Mouse (Mus musculus): ENCODE measurements around the gene Sart1. TPM values are rescaled to one million over a fixed set of nuclear protein-coding genes. Genes with fewer than 3 reads are reported as not detected.
A peak's percentile ranks its signal among the peaks of the same experiment; 100 is the strongest.
"Not testable (repeated sequence)": the region's sequence is repeated elsewhere in the genome, so short reads cannot be mapped to it uniquely, and the experiment has no call there.

The Sart1 gene
- polyA plus RNA-seq, 1 experiment from 2014 or later = 23.8 TPM

DNA sequence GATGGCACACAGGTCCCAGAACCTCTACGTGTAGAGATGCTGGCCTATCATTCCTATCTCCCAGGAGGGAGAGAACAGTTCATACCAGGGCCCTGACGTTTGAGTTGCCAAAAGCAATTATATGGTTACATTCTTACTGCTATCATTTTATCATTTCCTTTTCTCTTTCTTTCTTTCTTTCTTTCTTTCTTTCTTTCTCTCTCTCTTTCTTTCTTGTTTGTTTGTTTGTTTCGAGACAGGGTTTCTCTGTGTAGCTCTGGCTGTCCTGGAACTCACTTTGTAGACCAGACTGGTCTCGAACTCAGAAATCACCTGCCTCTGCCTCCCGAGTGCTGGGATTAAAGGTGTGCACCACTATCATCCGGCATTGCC lies 39.0 kb downstream of the Sart1 start, which contains the start of gene Cst6:
Cst6 (minus strand) TSS at position 73 of the 372 bp plus-strand sequence.
- 54% methylated on average over 6 of the region's 6 CpGs for WGBS (ENCODE audit: insufficient replicate concordance)
- not testable (repeated sequence) for H3K4me1 ChIP-seq (ENCODE audit: control insufficient read depth, low read depth, low read length)

DNA sequence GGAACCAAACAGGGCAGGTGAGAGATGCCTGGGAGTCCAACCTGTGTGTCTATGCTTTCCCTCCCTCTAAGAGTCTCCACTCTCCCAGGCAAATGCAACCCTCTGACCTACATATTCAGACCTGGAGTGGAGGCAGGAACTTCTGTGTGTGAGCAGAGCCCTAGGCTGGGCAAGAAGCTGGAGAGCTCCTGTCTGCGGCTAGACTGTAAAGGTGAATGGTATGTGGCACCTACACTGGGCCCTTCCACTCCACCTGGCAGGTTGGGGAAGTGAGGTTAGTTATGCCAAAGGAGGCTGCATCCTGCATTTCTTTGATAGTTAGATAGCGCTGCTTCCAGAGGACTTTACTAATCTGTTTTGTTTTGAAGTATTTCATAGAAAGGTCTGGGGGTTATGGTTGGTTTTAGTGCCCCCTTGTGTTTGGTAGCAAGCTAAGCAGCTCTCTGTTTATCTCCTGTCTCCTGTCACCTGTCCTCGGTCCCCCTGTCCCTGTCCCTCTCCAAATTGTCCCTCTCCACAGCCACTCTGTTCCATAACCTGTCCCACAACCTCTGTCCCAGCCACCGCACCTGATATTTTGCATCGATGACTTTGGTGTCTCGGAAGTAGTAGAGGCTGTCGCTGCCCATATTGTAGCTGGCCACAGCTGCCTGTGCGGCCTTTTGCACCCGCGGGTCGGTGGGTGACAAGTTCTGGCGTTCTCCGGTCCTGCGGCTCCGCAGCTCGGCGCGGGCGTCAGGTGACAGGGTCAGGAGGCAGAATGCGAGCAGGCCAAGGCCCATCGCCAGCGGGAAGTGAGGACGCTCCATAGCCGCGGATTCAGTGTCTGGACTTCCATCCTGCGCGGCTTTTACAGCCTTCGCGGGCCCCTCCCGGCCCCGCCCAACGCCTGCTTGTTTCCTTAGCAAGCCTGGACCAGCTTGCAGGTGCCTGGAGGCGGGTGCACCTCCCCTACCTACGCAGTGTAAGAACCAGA lies 39.7 kb downstream of the Sart1 start:
- Histone ChIP-seq H3K27me3 (ENCODE audit: control insufficient read depth, insufficient read depth, low read depth, low read length) (no peaks in the 10 kb centered on the region), H3K9ac (ENCODE audit: low read depth, low read length) (peak overlapping the region; percentile 35; the same call in 1 of the 2 replicates), H3K4me3 (ENCODE audit: low read depth, low read length) (peak overlapping the region; percentile 50), H3K9me3 (replicated peaks; ENCODE audit: control insufficient read depth, low read length) (no peaks in the 10 kb centered on the region), H3K4me2 (ENCODE audit: low read depth, low read length) (peak overlapping the region; percentile 74), H3K4me1 (ENCODE audit: control insufficient read depth, low read depth, low read length) (peaks cover 5% of the 10 kb centered on the region; the same call in 1 of the 2 replicates), H3K36me3 (ENCODE audit: control insufficient read depth, insufficient read depth) (no peaks in the 10 kb centered on the region), H3K27ac (ENCODE audit: low read length) (no peak overlapping the region)
- no peak for ATAC-seq (ENCODE audit: low read depth)
- 4% methylated on average over 34 of the region's 34 CpGs for WGBS (ENCODE audit: insufficient replicate concordance)

More for the DNA sequence above, 39.0 kb downstream of the Sart1 start, which contains the start of gene Cst6:
- not testable (repeated sequence) for H3K27me3 ChIP-seq (ENCODE audit: control insufficient read depth, insufficient read depth, low read depth, low read length); H3K9me3 ChIP-seq (replicated peaks; ENCODE audit: control insufficient read depth, low read length); H3K36me3 ChIP-seq (ENCODE audit: control insufficient read depth, insufficient read depth); H3K27ac ChIP-seq (ENCODE audit: low read length); ATAC-seq (ENCODE audit: low read depth)
- peak within 1 kb of the TSS; percentile 50 for H3K4me3 ChIP-seq (ENCODE audit: low read depth, low read length)
- peak within 1 kb of the TSS; percentile 35; the same call in 1 of the 2 replicates for H3K9ac ChIP-seq (ENCODE audit: low read depth, low read length)
- peak within 1 kb of the TSS; percentile 74 for H3K4me2 ChIP-seq (ENCODE audit: low read depth, low read length)

DNA sequence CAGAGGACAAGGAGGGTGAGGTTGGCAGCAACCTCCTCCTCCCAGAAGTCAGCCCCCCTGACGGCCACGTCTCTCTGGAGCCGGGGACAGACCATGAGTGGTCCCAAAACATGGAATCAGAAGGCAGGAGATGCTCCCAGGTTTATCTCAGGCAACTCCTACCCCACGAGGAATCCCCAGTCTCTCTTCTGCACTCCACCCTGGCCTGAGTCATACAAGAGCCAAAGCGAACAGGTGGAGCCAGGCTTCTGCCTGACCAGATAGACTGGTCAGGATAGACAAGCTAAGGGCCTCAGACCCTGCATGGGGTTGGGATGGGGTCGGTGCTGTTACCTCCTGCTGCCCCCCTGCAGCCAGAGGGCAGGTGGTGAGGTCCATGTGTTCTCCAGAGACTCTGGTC lies 40.4 kb downstream of the Sart1 start:
- Histone ChIP-seq H3K36me3 (ENCODE audit: control insufficient read depth, insufficient read depth) (no peaks in the 10 kb centered on the region), H3K4me2 (ENCODE audit: low read depth, low read length) (no peak overlapping the region), H3K9ac (ENCODE audit: low read depth, low read length) (no peak overlapping the region), H3K9me3 (replicated peaks; ENCODE audit: control insufficient read depth, low read length) (no peaks in the 10 kb centered on the region), H3K27me3 (ENCODE audit: control insufficient read depth, insufficient read depth, low read depth, low read length) (no peaks in the 10 kb centered on the region), H3K27ac (ENCODE audit: low read length) (no peak overlapping the region), H3K4me1 (ENCODE audit: control insufficient read depth, low read depth, low read length) (peaks cover 5% of the 10 kb centered on the region; the same call in 1 of the 2 replicates), H3K4me3 (ENCODE audit: low read depth, low read length) (no peak overlapping the region)
- ATAC-seq (ENCODE audit: low read depth) = no peak
- 51% methylated on average over 6 of the region's 6 CpGs for WGBS (ENCODE audit: insufficient replicate concordance)

DNA sequence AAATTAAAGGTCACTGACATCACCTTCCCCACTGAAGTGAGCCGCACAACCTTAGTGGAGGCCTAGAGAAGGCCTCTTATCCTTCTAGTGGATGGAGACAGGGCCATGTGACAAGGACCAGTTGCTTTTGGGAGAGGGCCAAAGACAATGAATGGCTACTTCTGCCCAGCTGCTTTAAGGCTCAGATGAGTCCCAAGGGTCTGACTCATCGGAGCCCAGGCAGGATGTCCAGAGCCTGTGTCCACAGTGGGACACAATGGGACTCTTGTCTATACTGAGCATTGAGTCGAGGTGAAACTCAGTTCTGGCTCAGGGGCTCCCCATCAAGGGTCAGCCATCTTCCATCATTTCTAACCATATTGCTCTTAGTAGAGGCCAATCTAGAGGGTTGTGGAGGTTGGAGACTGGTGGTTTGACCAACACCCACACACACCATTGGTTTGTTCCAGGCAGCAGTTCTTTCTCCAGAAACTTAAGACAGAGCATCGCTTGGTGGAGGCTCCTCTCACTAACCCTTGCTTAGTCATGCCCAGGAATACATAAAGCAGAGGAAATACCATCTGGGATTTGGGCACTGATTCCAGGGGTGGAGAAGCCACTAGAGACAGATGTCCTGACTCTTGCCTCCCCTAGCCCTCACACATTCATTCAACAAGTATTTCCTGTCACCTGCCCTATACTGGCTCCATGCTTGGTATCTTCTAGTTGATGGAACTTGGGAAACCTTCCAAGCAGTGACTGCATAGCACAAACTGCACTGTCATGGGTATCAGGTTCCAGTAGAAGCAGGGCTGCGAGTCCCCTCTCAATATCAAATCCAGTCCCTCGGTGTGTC lies 43.0 kb downstream of the Sart1 start:
- H3K27me3 ChIP-seq (ENCODE audit: control insufficient read depth, insufficient read depth, low read depth, low read length) = no peaks in the 10 kb centered on the region

DNA sequence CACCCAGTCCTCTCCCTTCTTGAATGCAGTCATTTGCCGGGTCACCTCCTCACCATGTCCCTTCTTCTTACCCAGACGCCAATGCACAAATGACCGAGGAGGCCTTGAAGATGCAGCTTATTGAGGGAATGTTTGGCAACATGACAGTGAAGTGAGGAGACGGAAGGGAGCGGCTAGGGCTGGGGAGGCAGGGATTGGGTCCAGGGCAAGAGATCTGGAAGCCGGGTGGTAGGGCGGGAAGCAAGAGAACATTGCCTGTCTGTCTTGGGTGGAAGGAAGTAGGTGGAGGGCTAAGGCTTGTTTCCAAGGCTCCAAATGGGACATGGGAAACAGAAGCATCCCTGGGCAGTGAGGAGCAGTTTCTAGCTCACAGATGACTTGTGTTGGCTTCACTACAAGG lies 47.1 kb downstream of the Sart1 start:
- no peak overlapping the region for H3K9ac ChIP-seq (ENCODE audit: low read depth, low read length)
- no peak overlapping the region for H3K27ac ChIP-seq (ENCODE audit: low read length)
- no peaks in the 10 kb centered on the region for H3K36me3 ChIP-seq (ENCODE audit: control insufficient read depth, insufficient read depth)
- H3K4me2 ChIP-seq (ENCODE audit: low read depth, low read length) = no peak overlapping the region
- H3K4me3 ChIP-seq (ENCODE audit: low read depth, low read length) = no peak overlapping the region
- no peaks in the 10 kb centered on the region for H3K4me1 ChIP-seq (ENCODE audit: control insufficient read depth, low read depth, low read length)
- WGBS (ENCODE audit: insufficient replicate concordance) = 68% methylated on average over 7 of the region's 7 CpGs
- no peaks in the 10 kb centered on the region for H3K9me3 ChIP-seq (replicated peaks; ENCODE audit: control insufficient read depth, low read length)
- no peaks in the 10 kb centered on the region for H3K27me3 ChIP-seq (ENCODE audit: control insufficient read depth, insufficient read depth, low read depth, low read length)
- no peak for ATAC-seq (ENCODE audit: low read depth)

More for the DNA sequence above, 43.0 kb downstream of the Sart1 start:
- Histone ChIP-seq H3K36me3 (ENCODE audit: control insufficient read depth, insufficient read depth) (no peaks in the 10 kb centered on the region), H3K9ac (ENCODE audit: low read depth, low read length) (no peak overlapping the region), H3K9me3 (replicated peaks; ENCODE audit: control insufficient read depth, low read length) (no peaks in the 10 kb centered on the region), H3K4me2 (ENCODE audit: low read depth, low read length) (no peak overlapping the region), H3K4me3 (ENCODE audit: low read depth, low read length) (no peak overlapping the region), H3K4me1 (ENCODE audit: control insufficient read depth, low read depth, low read length) (peaks cover 5% of the 10 kb centered on the region; the same call in 1 of the 2 replicates), H3K27ac (ENCODE audit: low read length) (no peak overlapping the region)
- 60% methylated on average over 6 of the region's 6 CpGs for WGBS (ENCODE audit: insufficient replicate concordance)
- ATAC-seq (ENCODE audit: low read depth) = no peak

DNA sequence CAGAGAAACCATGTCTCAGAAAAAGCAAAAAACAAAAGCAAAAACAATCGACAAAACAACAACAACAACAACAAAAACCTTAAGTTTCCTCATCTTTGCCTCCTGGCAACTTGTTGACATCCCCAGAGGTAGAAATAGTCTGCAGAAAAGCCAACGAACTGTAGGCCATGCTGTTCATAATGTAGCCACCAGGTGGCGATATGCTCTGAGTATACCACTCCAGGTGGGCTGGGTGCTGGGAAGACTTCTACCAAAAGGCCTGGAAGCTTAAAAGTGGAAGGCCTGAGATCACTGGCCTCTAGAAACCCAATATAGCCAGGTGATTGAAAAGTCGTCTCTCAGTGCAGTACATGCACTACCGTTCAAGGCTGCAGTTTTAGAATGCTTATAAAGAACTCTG lies 50.5 kb downstream of the Sart1 start:
- Histone ChIP-seq H3K4me3 (ENCODE audit: low read depth, low read length) (no peak overlapping the region), H3K27ac (ENCODE audit: low read length) (no peak overlapping the region), H3K27me3 (ENCODE audit: control insufficient read depth, insufficient read depth, low read depth, low read length) (no peaks in the 10 kb centered on the region), H3K4me2 (ENCODE audit: low read depth, low read length) (no peak overlapping the region), H3K9me3 (replicated peaks; ENCODE audit: control insufficient read depth, low read length) (no peaks in the 10 kb centered on the region), H3K4me1 (ENCODE audit: control insufficient read depth, low read depth, low read length) (no peaks in the 10 kb centered on the region), H3K9ac (ENCODE audit: low read depth, low read length) (no peak overlapping the region), H3K36me3 (ENCODE audit: control insufficient read depth, insufficient read depth) (no peaks in the 10 kb centered on the region)
- ATAC-seq (ENCODE audit: low read depth) = no peak
- WGBS (ENCODE audit: insufficient replicate concordance) = 10% methylated on average over 5 of the region's 5 CpGs

DNA sequence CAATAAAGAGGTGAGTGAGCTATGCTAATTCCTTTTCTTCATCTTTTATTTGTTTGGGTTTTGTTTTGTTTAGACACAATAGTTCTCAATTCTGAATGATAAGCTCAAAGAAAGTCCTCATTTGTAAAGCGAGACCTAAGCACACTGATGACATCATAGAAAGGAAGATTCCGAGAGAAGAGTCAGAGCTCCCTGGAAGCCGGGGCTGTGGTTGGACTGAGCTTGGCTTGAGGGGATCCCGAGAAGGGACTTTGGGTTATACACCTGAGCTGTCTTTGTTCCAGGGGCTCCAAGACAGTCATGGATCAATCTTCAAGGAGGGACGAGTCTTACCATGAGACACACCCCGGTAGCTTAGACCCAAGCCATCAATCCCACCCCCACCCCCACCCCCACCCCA lies 53.1 kb downstream of the Sart1 start, which contains the start of gene Catsper1:
Catsper1 (plus strand) TSS at position 301 of the 400 bp plus-strand sequence.
- no peaks in the 10 kb centered on the region for H3K9me3 ChIP-seq (replicated peaks; ENCODE audit: control insufficient read depth, low read length)
- WGBS (ENCODE audit: insufficient replicate concordance) = 71% methylated on average over 6 of the region's 6 CpGs
- no peak within 1 kb of the TSS for H3K27ac ChIP-seq (ENCODE audit: low read length)
- ATAC-seq (ENCODE audit: low read depth) = no peak
- H3K27me3 ChIP-seq (ENCODE audit: control insufficient read depth, insufficient read depth, low read depth, low read length) = no peaks in the 10 kb centered on the region
- no peaks in the 10 kb centered on the region for H3K4me1 ChIP-seq (ENCODE audit: control insufficient read depth, low read depth, low read length)
- no peak within 1 kb of the TSS for H3K9ac ChIP-seq (ENCODE audit: low read depth, low read length)
- no peak within 1 kb of the TSS for H3K4me3 ChIP-seq (ENCODE audit: low read depth, low read length)
- H3K4me2 ChIP-seq (ENCODE audit: low read depth, low read length) = no peak within 1 kb of the TSS
- H3K36me3 ChIP-seq (ENCODE audit: control insufficient read depth, insufficient read depth) = no peaks in the 10 kb centered on the region

DNA sequence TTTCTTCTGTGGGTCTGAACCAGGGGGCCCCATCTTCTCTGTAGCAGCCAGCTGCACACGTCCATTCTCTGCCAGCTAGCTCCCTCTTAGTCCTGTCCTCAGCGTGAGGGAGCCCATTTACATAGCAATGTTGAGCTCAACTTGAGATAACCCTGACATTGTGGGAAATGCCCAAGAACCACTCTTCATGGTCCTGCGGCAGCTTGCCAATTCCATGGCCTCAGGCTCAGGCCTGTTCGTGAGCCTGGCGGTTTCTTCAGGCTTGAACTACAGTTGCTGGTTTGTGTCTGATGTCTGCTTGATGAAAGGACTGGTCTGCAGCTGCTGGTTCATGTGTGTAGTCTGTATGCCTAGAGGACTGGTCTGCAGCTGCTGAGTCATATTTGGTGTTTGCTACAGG lies 53.8 kb downstream of the Sart1 start:
- Histone ChIP-seq H3K4me1 (ENCODE audit: control insufficient read depth, low read depth, low read length) (no peaks in the 10 kb centered on the region), H3K4me3 (ENCODE audit: low read depth, low read length) (no peak overlapping the region), H3K9ac (ENCODE audit: low read depth, low read length) (no peak overlapping the region), H3K27me3 (ENCODE audit: control insufficient read depth, insufficient read depth, low read depth, low read length) (no peaks in the 10 kb centered on the region), H3K4me2 (ENCODE audit: low read depth, low read length) (no peak overlapping the region), H3K9me3 (replicated peaks; ENCODE audit: control insufficient read depth, low read length) (no peaks in the 10 kb centered on the region), H3K27ac (ENCODE audit: low read length) (no peak overlapping the region), H3K36me3 (ENCODE audit: control insufficient read depth, insufficient read depth) (no peaks in the 10 kb centered on the region)
- ATAC-seq (ENCODE audit: low read depth) = no peak
- WGBS (ENCODE audit: insufficient replicate concordance) = 66% methylated on average over 5 of the region's 5 CpGs

Data from liver, embryonic 16.5 days (tissue).